Mouse (Mus musculus) bone marrow, adult 2 months (tissue): Measurements from ENCODE around the gene Plekhj1. TPM values are rescaled to one million over a fixed set of nuclear protein-coding genes. Genes with fewer than 3 reads are reported as not detected.
A peak's percentile ranks its signal among the peaks of the same experiment; 100 is the strongest.

Experiments
- H3K27ac ChIP-seq: fragments of 200-500 bp; 2 replicates; pipeline ENCODE4 v1.5.1; 2012; ENCODE audit warnings: low read depth, mild to moderate bottlenecking, control low read depth, inconsistent platforms, low read length; ENCODE audit not compliant: control insufficient read depth, poor library complexity, insufficient read depth
- H3K4me1 ChIP-seq: fragments of 200-500 bp; 2 replicates; pipeline ENCODE4 v1.6.1; 2011; ENCODE audit warnings: low read length; ENCODE audit not compliant: control insufficient read depth, insufficient read depth
- H3K4me3 ChIP-seq: fragments of 200-500 bp; replicated peaks from 2 replicates; pipeline ENCODE3; 2011; ENCODE audit warnings: mild to moderate bottlenecking, low read depth, low read length, control low read depth; ENCODE audit not compliant: control insufficient read depth
- CTCF ChIP-seq: fragments of 200-500 bp; IDR thresholded peaks from 2 replicates; pipeline ENCODE4 v1.5.1; 2011; ENCODE audit warnings: low read length, control low read depth; ENCODE audit not compliant: control insufficient read depth, insufficient read depth
- POLR2A ChIP-seq: fragments of 200-500 bp; IDR thresholded peaks from 2 replicates; pipeline ENCODE4 v1.6.1; 2011; ENCODE audit warnings: low read depth, mild to moderate bottlenecking, control low read depth, low read length, borderline replicate concordance; ENCODE audit not compliant: control insufficient read depth
- WGBS: fragments of 180-500 bp; shearing (Covaris S2); methylation state at CpG from one replicate; pipeline ENCODE4 v1.1.7; 2018; 5-methylcytosine and 5-hydroxymethylcytosine counted together
- polyA plus RNA-seq: library from polyadenylated mRNA; stranded (reverse); fragments of >200 nt; gene quantifications from 2 replicates; pipeline ENCODE4 v1.2.4, GENCODE M21; 2011; ENCODE audit warnings: low replicate concordance; ENCODE audit not compliant: missing spikeins, insufficient read depth, insufficient read length

Plekhj1 gene
- polyA plus RNA-seq, 1 experiment, result 186 TPM

DNA sequence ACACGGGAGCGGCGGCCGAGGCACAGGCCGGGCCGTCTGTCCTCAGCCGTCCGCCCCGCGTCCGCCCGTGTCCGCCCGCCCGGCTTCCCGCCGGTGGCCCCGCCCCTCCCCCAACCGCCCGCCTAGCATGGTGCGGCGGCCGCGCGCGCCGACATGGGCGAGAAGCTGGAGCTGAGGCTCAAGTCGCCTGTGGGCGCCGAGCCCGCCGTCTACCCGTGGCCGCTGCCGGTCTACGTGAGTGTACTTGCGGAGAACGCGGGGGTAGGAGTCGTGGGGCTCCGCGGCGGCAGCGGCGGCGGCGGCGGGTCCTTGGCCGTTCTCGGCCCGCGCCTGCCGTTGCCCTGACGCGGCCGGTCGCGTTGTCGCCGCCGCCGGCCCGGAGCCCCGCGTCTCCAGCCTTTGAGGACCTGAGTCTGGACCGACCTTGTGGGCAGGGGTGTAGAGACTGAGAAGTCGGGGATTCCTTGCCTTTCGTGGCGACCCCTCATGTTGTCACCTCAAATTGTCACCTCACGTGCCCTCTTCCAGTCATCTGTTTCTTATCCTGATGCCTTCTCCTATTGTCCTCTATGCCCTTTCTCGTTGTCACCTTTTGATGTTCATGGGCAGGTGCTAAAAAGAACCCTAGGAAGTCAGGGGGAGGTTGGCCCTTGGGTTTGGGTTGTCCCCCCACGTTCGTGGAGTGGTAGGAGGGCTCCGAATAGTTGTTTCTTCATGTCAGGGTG is 43.0 kb downstream of the Plekhj1 start:
- Histone ChIP-seq H3K4me3 (peak overlapping the region; percentile 90), H3K27ac (peak overlapping the region; percentile 78; the same call in 1 of the 2 replicates), H3K4me1 (peaks cover 9% of the 10 kb centered on the region)
- WGBS, result under 1% methylated on average over 71 of the region's 75 CpGs
- TF ChIP-seq POLR2A (no peak), CTCF (no peak)

DNA sequence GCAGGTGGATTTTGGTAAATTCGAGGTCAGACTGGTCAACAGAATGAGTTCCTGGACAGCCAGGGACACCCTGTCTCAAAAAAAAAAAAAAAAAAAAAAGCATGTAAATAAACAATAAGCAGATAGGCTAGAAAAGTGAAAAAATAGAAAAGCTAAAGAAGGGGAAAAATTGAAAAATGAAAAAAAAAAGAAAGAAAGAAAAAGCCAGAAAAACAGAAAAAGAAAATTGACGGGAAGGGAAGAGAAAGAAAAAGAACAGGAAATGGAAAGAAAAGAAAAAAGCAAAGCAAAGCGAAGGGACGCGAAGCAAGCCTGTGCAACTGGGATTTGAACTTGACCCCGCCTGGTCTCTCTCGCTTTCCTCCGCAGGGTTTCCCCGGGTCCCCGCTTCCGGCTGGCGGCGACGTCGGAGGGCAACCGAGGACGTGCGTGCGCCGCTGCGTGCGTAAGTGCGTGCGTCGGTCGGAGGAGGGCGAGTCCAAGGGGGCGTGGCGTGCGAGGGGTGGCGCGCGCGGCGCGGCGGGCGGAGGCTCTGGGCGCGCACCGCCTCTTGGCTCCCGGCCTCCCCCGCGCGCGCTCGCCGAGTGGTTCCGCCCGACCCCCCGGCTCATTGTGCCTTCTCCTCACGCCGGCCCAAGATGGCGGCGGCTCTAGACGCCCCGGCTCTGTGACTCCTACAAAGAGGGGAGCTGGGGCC is 43.7 kb downstream of the Plekhj1 start, which contains the start of gene Dot1l:
Gene Dot1l (plus strand): TSS at position 613 of the 697 bp plus-strand sequence.
- peak within 1 kb of the TSS; percentile 90 for H3K4me3 ChIP-seq
- H3K27ac ChIP-seq, result peak within 1 kb of the TSS; percentile 78; the same call in 1 of the 2 replicates
- no peak; the same call in 1 of the 2 replicates for TF ChIP-seq CTCF
- TF ChIP-seq POLR2A, result peak; percentile 55; the same call in 1 of the 2 replicates
- WGBS, result under 1% methylated on average over 48 of the region's 57 CpGs
- H3K4me1 ChIP-seq, result peaks cover 9% of the 10 kb centered on the region

DNA sequence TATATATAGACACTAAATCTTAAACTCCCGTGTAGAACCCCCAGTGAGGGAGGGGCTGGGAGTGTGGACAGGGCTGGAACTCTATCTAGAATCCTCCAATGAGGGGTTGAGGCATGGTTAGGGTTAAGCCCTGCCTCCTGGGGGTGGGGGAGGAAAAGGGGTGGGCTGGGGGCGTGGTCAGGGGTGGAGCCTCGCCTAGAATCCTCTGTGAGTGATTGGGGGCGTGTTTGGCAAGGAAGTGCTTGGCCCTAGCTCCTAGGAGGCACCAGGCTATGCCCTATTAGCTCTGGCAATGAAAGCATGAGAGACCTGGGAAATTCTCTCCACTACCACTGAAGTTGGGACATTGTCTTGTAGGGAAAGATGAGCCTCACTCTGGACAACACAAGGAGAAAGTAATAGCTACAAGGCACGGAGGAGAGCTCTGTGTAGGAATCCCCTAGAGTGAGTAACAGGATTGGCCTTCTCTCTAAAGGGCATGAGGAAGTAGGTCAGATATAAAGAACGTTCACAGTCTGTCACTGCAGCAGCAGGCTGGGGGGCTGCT is 46.3 kb downstream of the Plekhj1 start:
- WGBS, result 1% methylated on average over 6 of the region's 6 CpGs
- no peak overlapping the region for H3K27ac ChIP-seq
- TF ChIP-seq CTCF, result no peak
- TF ChIP-seq POLR2A, result no peak
- H3K4me1 ChIP-seq, result peaks cover 7% of the 10 kb centered on the region
- H3K4me3 ChIP-seq, result no peak overlapping the region

DNA sequence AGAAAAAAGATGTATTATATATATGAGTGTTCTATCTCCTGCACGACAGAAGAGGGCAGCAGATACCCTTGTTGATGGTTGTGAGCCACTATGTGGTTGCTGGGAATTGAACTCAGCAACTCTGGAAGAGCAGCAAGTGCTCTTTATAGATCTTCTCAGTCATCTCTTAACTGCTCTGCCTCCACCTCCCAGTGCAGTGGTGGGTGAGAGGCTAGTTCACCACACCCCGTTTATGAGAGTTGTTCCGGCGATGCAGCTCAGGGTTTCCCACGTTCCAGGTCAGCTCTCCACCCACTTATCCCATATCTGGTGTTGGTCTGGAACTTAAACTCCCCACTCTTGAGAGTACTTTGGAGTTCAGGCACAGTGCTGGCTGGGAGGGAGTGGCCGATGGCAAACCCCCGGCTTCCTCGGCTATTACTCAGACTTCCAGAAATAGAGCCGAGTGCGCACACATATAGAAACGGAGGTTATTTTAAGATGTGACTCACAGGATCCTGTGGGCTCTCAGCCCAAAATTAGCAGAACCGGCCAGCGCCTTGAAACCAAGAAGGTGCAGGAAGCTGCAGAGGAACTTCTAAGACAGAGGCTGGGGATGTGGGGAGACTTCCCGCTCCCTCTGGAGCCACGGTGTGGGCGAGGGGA is 47.1 kb downstream of the Plekhj1 start:
- no peak overlapping the region for H3K27ac ChIP-seq
- H3K4me1 ChIP-seq, result peaks cover 3% of the 10 kb centered on the region; the same call in 1 of the 2 replicates
- WGBS, result under 1% methylated on average over 16 of the region's 16 CpGs
- H3K4me3 ChIP-seq, result no peak overlapping the region
- TF ChIP-seq CTCF, result no peak
- TF ChIP-seq POLR2A, result no peak

DNA sequence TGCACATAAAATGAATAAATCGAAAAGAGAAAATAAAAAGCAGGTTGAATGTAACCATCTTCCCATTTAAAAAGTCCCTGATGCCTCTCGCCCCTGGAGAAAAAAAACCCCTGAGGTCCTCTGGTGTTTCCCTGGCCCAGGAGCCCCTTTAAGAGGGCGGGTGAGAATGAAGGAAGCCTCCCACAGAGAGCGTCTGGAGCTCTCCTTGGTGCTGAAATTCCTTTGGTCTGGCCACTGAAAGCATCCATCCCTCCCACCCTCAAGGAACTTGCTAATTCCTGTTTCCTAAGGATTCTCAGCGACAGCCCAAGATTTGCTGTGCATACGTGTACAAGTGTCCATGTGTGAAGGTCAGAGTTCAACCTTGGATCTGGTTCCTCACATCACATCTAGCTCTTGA is 49.8 kb downstream of the Plekhj1 start:
- Histone ChIP-seq H3K27ac (no peak overlapping the region), H3K4me3 (no peak overlapping the region), H3K4me1 (peaks cover 3% of the 10 kb centered on the region; the same call in 1 of the 2 replicates)
- TF ChIP-seq CTCF, result no peak
- TF ChIP-seq POLR2A, result no peak
- 11% methylated on average over 6 of the region's 6 CpGs for WGBS

DNA sequence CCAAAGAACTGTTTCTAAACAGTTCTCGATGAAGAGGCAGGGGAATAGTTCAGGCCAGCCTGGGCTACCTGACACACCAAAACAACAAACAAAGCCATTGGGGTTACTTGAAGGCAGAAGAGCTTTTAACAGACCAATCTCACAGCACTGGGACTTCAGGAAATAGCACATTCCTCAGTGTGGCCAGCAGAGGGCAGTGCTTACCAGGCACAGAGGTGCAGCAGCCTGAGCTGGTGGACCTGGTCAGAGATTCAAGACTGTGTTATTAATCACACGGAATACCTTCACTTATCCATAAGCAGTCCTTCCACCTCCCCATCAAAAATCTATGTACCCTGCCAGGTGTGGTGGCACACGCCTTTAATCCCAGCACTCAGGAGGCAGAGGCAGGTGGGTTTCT is 51.0 kb downstream of the Plekhj1 start:
- no peak overlapping the region for H3K27ac ChIP-seq
- H3K4me3 ChIP-seq, result no peak overlapping the region
- WGBS, result 15% methylated on average over 3 of the region's 3 CpGs
- peaks cover 1% of the 10 kb centered on the region; the same call in 1 of the 2 replicates for H3K4me1 ChIP-seq
- no peak for TF ChIP-seq POLR2A
- TF ChIP-seq CTCF, result peak; percentile 100

Other genes with a start within 250 kb of the Plekhj1 start
- 46.3 and 55.3 TPM in 2 replicates for gene Rexo1, start 237.1 kb downstream of the Plekhj1 start, polyA plus RNA-seq
- 13.4 and 18.6 TPM in 2 replicates for gene Klf16, start 221.3 kb downstream of the Plekhj1 start, polyA plus RNA-seq
- gene Abhd17a, start 208.3 kb downstream of the Plekhj1 start, polyA plus RNA-seq, result 44.4 and 53.1 TPM in 2 replicates
- gene Scamp4, start 195.8 kb downstream of the Plekhj1 start, polyA plus RNA-seq, result 12.9 and 17.2 TPM in 2 replicates
- gene Adat3, start 195.7 kb downstream of the Plekhj1 start, polyA plus RNA-seq, result 2.2 and 3.2 TPM in 2 replicates
- gene Gm49322, start 192.6 kb downstream of the Plekhj1 start, polyA plus RNA-seq, result 2.0 and 2.4 TPM in 2 replicates
- 49.9 and 75.2 TPM in 2 replicates for gene Csnk1g2, start 175.8 kb downstream of the Plekhj1 start, polyA plus RNA-seq
- gene Btbd2, start 141.6 kb downstream of the Plekhj1 start, polyA plus RNA-seq, result 7.0 and 22.1 TPM in 2 replicates
- 70.5 and 89.6 TPM in 2 replicates for gene Mknk2, start 120.5 kb downstream of the Plekhj1 start, polyA plus RNA-seq
- gene Mob3a, start 96.6 kb downstream of the Plekhj1 start, polyA plus RNA-seq, result 16.3 and 45.8 TPM in 2 replicates
- 22.9 and 33.3 TPM in 2 replicates for gene Izumo4, start 96.4 kb downstream of the Plekhj1 start, polyA plus RNA-seq
- 35.9 and 68.0 TPM in 2 replicates for gene Ap3d1, start 56.4 kb downstream of the Plekhj1 start, polyA plus RNA-seq
- 30.8 and 55.1 TPM in 2 replicates for gene Dot1l, start 43.4 kb downstream of the Plekhj1 start, polyA plus RNA-seq
- gene Sf3a2, start 428 bp downstream of the Plekhj1 start, polyA plus RNA-seq, result 26.5 and 34.5 TPM in 2 replicates
- 3.0 TPM in 1 of 2 replicates, not detected in the other for gene Amh, start 6.6 kb upstream of the Plekhj1 start, polyA plus RNA-seq
- gene Jsrp1, start 14.9 kb upstream of the Plekhj1 start, polyA plus RNA-seq, result 1.4 TPM in 1 of 2 replicates, not detected in the other
- gene Oaz1, start 28.0 kb upstream of the Plekhj1 start, polyA plus RNA-seq, result 672 and 986 TPM in 2 replicates
- gene Lingo3, start 45.4 kb upstream of the Plekhj1 start, polyA plus RNA-seq, result not detected in 2 replicates
- 114 and 136 TPM in 2 replicates for gene Lsm7, start 56.6 kb upstream of the Plekhj1 start, polyA plus RNA-seq
- gene Sppl2b, start 56.6 kb upstream of the Plekhj1 start, polyA plus RNA-seq, result 68.6 and 109 TPM in 2 replicates
- gene Tmprss9, start 73.2 kb upstream of the Plekhj1 start, polyA plus RNA-seq, result not detected in 2 replicates
- gene Timm13, start 102.3 kb upstream of the Plekhj1 start, polyA plus RNA-seq, result 78.1 and 118 TPM in 2 replicates
- gene Lmnb2, start 119.6 kb upstream of the Plekhj1 start, polyA plus RNA-seq, result 10.7 and 29.8 TPM in 2 replicates
- 6.3 and 17.9 TPM in 2 replicates for gene Gadd45b, start 131.4 kb upstream of the Plekhj1 start, polyA plus RNA-seq
- not detected in 2 replicates for gene Gng7, start 216.3 kb upstream of the Plekhj1 start, polyA plus RNA-seq
- not detected in 2 replicates for gene Diras1, start 227.0 kb upstream of the Plekhj1 start, polyA plus RNA-seq
- gene Slc39a3, start 238.8 kb upstream of the Plekhj1 start, polyA plus RNA-seq, result 3.7 and 3.9 TPM in 2 replicates